Mouse (Mus musculus) midbrain, embryonic 11.5 days (tissue): ENCODE data around the gene Tfip11. TPM values are rescaled to one million over a fixed set of nuclear protein-coding genes. Genes with fewer than 3 reads are reported as not detected.

ENCODE experiments used
- ATAC-seq: fragments of 200-750 bp; cut with Nextera tagmentation; 2 replicates; pipeline ENCODE4 v1.8.0; 2017; ENCODE audit warnings: moderate TSS enrichment, moderate library complexity; ENCODE audit not compliant: low FRiP score
- DNase-seq: peaks from one replicate; pipeline ENCODE4 v3.0.0; 2015; ENCODE audit warnings: low spot score; ENCODE audit errors: missing footprints
- H3K27ac ChIP-seq: fragments of 300-500 bp; sonication (generic); 2 replicates; pipeline ENCODE4 v1.5.1; 2014; ENCODE audit warnings: low read depth, low read length
- H3K27me3 ChIP-seq: fragments of 300-500 bp; sonication (generic); 2 replicates; pipeline ENCODE4 v1.6.1; 2014; ENCODE audit warnings: mild to moderate bottlenecking, low read length, moderate library complexity, mixed read lengths; ENCODE audit not compliant: control insufficient read depth, insufficient read depth
- H3K36me3 ChIP-seq: fragments of 300-500 bp; sonication (generic); 2 replicates; pipeline ENCODE4 v1.6.1; 2014; ENCODE audit warnings: mild to moderate bottlenecking, low read length, moderate library complexity, mixed read lengths; ENCODE audit not compliant: control insufficient read depth, insufficient read depth
- H3K4me1 ChIP-seq: fragments of 300-500 bp; sonication (generic); 2 replicates; pipeline ENCODE4 v1.6.1; 2014; ENCODE audit warnings: low read length; ENCODE audit not compliant: control insufficient read depth, insufficient read depth
- H3K4me2 ChIP-seq: fragments of 300-500 bp; sonication (generic); 2 replicates; pipeline ENCODE4 v1.6.1; 2014; ENCODE audit warnings: mild to moderate bottlenecking, moderate library complexity
- H3K4me3 ChIP-seq: fragments of 300-500 bp; sonication (generic); 2 replicates; pipeline ENCODE4 v1.5.1; 2014; ENCODE audit warnings: low read depth, low read length
- H3K9ac ChIP-seq: fragments of 300-500 bp; sonication (generic); 2 replicates; pipeline ENCODE4 v1.6.1; 2014; ENCODE audit warnings: low read length
- H3K9me3 ChIP-seq: fragments of 300-500 bp; sonication (generic); 2 replicates; pipeline ENCODE4 v1.6.1; 2016; ENCODE audit warnings: low read length; ENCODE audit not compliant: control insufficient read depth
- WGBS: fragments of 180-500 bp; shearing (Covaris S2); extraction: QIAGEN DNeasy Blood & Tissue Kit; methylation state at CpG from one replicate; pipeline ENCODE4 v1.1.7; 2014; 5-methylcytosine and 5-hydroxymethylcytosine counted together
- polyA plus RNA-seq: library from polyadenylated mRNA; unstranded; fragments of >200 nt; fragmentation: Nextera tagmentation; extraction: Ambion mirVana; gene quantifications from 2 replicates; pipeline ENCODE4 v1.2.1, GENCODE M21; 2014

Tfip11 gene
- polyA plus RNA-seq, 1 experiment from 2014 or later, result 25.8 TPM

- Histone ChIP-seq H3K36me3 (peaks cover 2% of the 10 kb centered on the region; the same call in 1 of the 2 replicates), H3K27me3 (no peaks in the 10 kb centered on the region), H3K4me2 (no peak overlapping the region), H3K9me3 (no peaks in the 10 kb centered on the region), H3K4me3 (no peak overlapping the region), H3K4me1 (peaks cover 9% of the 10 kb centered on the region), H3K9ac (no peak overlapping the region), H3K27ac (no peak overlapping the region)
- DNase-seq (no peak), ATAC-seq (no peak)
- 100% methylated on average over 1 of the region's 1 CpGs for WGBS
These were observed 51.2 kb downstream of the Tfip11 start for GRCm38 (mm10) chr5:112377380-112377779.

GRCm38 (mm10) chr5:112378716-112379115 is 52.6 kb downstream of the Tfip11 start:
- no peak for ATAC-seq
- no peak for DNase-seq

GRCm38 (mm10) chr5:112381154-112381553 is 55.0 kb downstream of the Tfip11 start:
- H3K9ac ChIP-seq, result no peak overlapping the region
- WGBS, result 87% methylated on average over 11 of the region's 11 CpGs
- H3K27ac ChIP-seq, result no peak overlapping the region

More at GRCm38 (mm10) chr5:112378716-112379115, 52.6 kb downstream of the Tfip11 start:
- 81% methylated on average over 6 of the region's 6 CpGs for WGBS
- Histone ChIP-seq H3K36me3 (peaks cover 2% of the 10 kb centered on the region; the same call in 1 of the 2 replicates), H3K4me1 (no peaks in the 10 kb centered on the region; the same call in 1 of the 2 replicates), H3K4me3 (no peak overlapping the region), H3K27ac (no peak overlapping the region), H3K9me3 (no peaks in the 10 kb centered on the region), H3K9ac (no peak overlapping the region), H3K4me2 (no peak overlapping the region), H3K27me3 (no peaks in the 10 kb centered on the region)

GRCm38 (mm10) chr5:112382042-112382441 is 55.9 kb downstream of the Tfip11 start:
- Histone ChIP-seq H3K9me3 (no peaks in the 10 kb centered on the region), H3K4me2 (no peak overlapping the region), H3K4me3 (no peak overlapping the region), H3K36me3 (peaks cover 10% of the 10 kb centered on the region), H3K4me1 (no peaks in the 10 kb centered on the region; the same call in 1 of the 2 replicates), H3K27me3 (no peaks in the 10 kb centered on the region), H3K9ac (no peak overlapping the region), H3K27ac (no peak overlapping the region)
- DNase-seq (no peak), ATAC-seq (no peak)
- WGBS, result 63% methylated on average over 9 of the region's 9 CpGs

More at GRCm38 (mm10) chr5:112381154-112381553, 55.0 kb downstream of the Tfip11 start:
- Histone ChIP-seq H3K4me3 (no peak overlapping the region), H3K9me3 (no peaks in the 10 kb centered on the region), H3K4me2 (no peak overlapping the region), H3K36me3 (peaks cover 10% of the 10 kb centered on the region), H3K4me1 (no peaks in the 10 kb centered on the region; the same call in 1 of the 2 replicates), H3K27me3 (no peaks in the 10 kb centered on the region)
- no peak for ATAC-seq
- no peak for DNase-seq

GRCm38 (mm10) chr5:112382641-112383330 is 56.6 kb downstream of the Tfip11 start:
- Histone ChIP-seq H3K27me3 (no peaks in the 10 kb centered on the region), H3K36me3 (peaks cover 10% of the 10 kb centered on the region), H3K4me2 (no peak overlapping the region), H3K4me3 (no peak overlapping the region), H3K4me1 (no peaks in the 10 kb centered on the region; the same call in 1 of the 2 replicates), H3K9me3 (no peaks in the 10 kb centered on the region), H3K27ac (no peak overlapping the region), H3K9ac (no peak overlapping the region)
- no peak for ATAC-seq
- DNase-seq, result no peak
- 81% methylated on average over 17 of the region's 17 CpGs for WGBS

GRCm38 (mm10) chr5:112384805-112385472 is 58.8 kb downstream of the Tfip11 start:
- H3K4me2 ChIP-seq, result no peak overlapping the region
- H3K4me1 ChIP-seq, result no peaks in the 10 kb centered on the region; the same call in 1 of the 2 replicates
- ATAC-seq, result no peak
- WGBS, result 90% methylated on average over 13 of the region's 13 CpGs
- H3K27me3 ChIP-seq, result no peaks in the 10 kb centered on the region
- no peak overlapping the region for H3K27ac ChIP-seq
- H3K36me3 ChIP-seq, result peaks cover 8% of the 10 kb centered on the region
- no peak overlapping the region for H3K9ac ChIP-seq
- no peak for DNase-seq
- no peak overlapping the region for H3K4me3 ChIP-seq
- H3K9me3 ChIP-seq, result no peaks in the 10 kb centered on the region

GRCm38 (mm10) chr5:112385973-112386372 is 59.8 kb downstream of the Tfip11 start:
- Histone ChIP-seq H3K4me2 (no peak overlapping the region), H3K4me1 (no peaks in the 10 kb centered on the region; the same call in 1 of the 2 replicates), H3K27me3 (no peaks in the 10 kb centered on the region), H3K9ac (no peak overlapping the region), H3K9me3 (no peaks in the 10 kb centered on the region), H3K4me3 (no peak overlapping the region), H3K36me3 (peaks cover 10% of the 10 kb centered on the region), H3K27ac (no peak overlapping the region)
- DNase-seq, result no peak
- ATAC-seq, result no peak
- 81% methylated on average over 2 of the region's 2 CpGs for WGBS
